Mouse (Mus musculus) stomach, postnatal 0 days (tissue): ENCODE results near the gene Cnot6.

ENCODE experiments used
- CTCF ChIP-seq: IDR thresholded peaks from 2 replicates; pipeline ENCODE4 v1.5.1; 2016; ENCODE audit warnings: antibody characterized with exemption, low read depth, mild to moderate bottlenecking, moderate library complexity
- EP300 ChIP-seq: optimal IDR thresholded peaks from 2 replicates; pipeline ENCODE3; 2016; ENCODE audit warnings: antibody characterized with exemption

DNA sequence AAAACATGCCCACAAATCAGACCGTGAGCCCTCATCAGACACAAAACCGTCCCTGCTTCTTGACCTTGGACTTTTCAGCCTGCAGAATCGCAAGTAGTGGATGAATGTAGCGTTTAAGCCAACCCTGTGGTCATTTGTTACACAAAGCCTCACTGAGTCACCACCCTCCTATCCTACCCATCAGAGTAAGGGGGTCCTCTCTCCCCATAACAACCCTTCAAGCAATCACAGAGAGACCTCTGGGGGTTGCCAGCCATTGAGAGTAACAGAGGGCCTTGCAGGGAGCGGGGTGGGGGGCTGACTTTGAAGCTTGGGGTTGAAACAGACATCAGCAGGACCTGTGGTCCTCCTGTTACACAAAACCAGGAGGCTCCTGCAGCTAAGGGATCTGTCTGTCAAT lies 57.9 kb downstream of the Cnot6 start:
- TF ChIP-seq CTCF, result no peak
- no peak for TF ChIP-seq EP300
